Mouse (Mus musculus): ENCODE results near the gene Lrch1. TPM values are rescaled to one million over a fixed set of nuclear protein-coding genes. Genes with fewer than 3 reads are reported as not detected.

Lrch1 gene
- polyA plus RNA-seq, 1 experiment from 2014 or later: 13.5 TPM

DNA sequence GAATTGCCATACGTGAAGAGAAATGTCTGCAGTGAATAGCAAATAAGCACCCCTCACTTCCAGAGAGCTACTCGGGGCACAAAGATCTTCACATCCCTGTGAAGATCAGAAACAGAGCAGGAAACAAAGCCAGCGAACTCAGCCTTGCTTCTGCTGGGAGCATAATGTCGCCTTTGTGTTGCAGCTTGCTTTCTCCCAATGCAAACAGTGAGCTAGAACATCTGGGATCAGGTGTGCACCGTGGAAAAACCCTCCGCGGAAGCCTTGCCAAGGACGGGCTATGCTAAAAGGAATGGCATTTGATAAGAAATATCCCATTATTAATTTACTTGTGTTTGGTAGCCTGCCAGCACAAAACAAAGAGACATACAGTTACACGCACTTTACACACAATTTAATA lies 95.8 kb downstream of the Lrch1 start:
- Histone ChIP-seq H3K9me3 (ENCODE audit: low read length) (no peaks in the 10 kb centered on the region), H3K4me3 (ENCODE audit: low read depth, low read length) (no peak overlapping the region), H3K4me1 (ENCODE audit: insufficient read depth, low read depth, low read length) (peaks cover 20% of the 10 kb centered on the region; the same call in 1 of the 2 replicates), H3K27me3 (replicated peaks; ENCODE audit: insufficient read depth, low read length) (no peaks in the 10 kb centered on the region), H3K36me3 (ENCODE audit: insufficient read depth, low read length) (no peaks in the 10 kb centered on the region), H3K4me2 (replicated peaks; ENCODE audit: low read depth, low read length) (no peak overlapping the region), H3K9ac (replicated peaks; ENCODE audit: low read depth) (no peak overlapping the region), H3K27ac (ENCODE audit: low read length) (no peak overlapping the region)
- 36% methylated on average over 9 of the region's 9 CpGs for WGBS
- ATAC-seq (no peak), DNase-seq (ENCODE audit: low spot score) (no peak)
- TF ChIP-seq CTCF (IDR thresholded peaks at IDR 0.05): no peak
- TF ChIP-seq EP300 (IDR thresholded peaks at IDR 0.05): no peak

DNA sequence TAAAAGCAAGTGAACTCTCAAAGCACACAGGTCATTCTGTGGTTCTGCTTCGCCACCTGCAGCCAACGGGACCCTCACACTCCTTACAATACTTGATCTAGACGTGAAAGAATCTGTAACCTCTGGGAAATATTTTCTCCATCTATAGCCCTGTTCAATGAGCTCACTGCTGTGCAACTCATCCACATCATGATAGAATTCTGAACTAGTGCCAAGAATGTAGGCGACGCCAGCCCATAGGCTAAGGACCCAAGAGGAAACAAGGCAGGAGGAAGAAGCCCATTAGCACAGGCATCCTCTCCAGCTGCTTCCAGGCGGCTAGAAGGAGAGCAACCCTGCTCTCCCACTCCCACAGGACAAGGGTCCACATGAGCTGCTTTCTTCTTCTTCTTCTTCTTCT lies 98.7 kb downstream of the Lrch1 start:
- no peaks in the 10 kb centered on the region for H3K9me3 ChIP-seq (ENCODE audit: low read length)
- ATAC-seq (peak; percentile 56), DNase-seq (ENCODE audit: low spot score) (peak; percentile 71)
- H3K36me3 ChIP-seq (ENCODE audit: insufficient read depth, low read length): no peaks in the 10 kb centered on the region
- H3K9ac ChIP-seq (replicated peaks; ENCODE audit: low read depth): no peak overlapping the region
- no peak for TF ChIP-seq CTCF (IDR thresholded peaks at IDR 0.05)
- peaks cover 30% of the 10 kb centered on the region; the same call in 1 of the 2 replicates for H3K4me1 ChIP-seq (ENCODE audit: insufficient read depth, low read depth, low read length)
- no peaks in the 10 kb centered on the region for H3K27me3 ChIP-seq (replicated peaks; ENCODE audit: insufficient read depth, low read length)
- no peak overlapping the region for H3K4me3 ChIP-seq (ENCODE audit: low read depth, low read length)
- H3K4me2 ChIP-seq (replicated peaks; ENCODE audit: low read depth, low read length): no peak overlapping the region
- no peak overlapping the region for H3K27ac ChIP-seq (ENCODE audit: low read length)
- 17% methylated on average over 6 of the region's 6 CpGs for WGBS

DNA sequence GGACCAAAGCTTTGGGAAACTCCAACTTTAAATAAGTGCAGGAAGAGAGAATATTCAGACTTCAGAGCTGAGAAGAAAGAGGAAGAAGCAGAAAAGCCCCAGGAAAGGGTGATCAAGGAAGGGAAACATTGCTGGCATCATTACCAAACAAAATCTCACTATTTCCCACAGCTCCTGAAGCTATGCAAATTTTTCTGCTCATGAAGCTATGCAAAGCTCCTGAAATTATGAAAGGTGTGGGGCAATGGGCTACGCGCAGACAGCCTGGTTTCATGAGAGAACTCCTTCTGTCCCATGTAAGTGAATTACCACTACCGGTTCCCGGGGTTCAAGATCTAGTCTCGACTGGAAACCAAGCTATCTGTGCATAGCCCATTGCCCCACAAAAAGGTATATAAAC lies 99.5 kb downstream of the Lrch1 start:
- H3K27ac ChIP-seq (ENCODE audit: low read length): no peak overlapping the region
- no peak overlapping the region for H3K9ac ChIP-seq (replicated peaks; ENCODE audit: low read depth)
- H3K27me3 ChIP-seq (replicated peaks; ENCODE audit: insufficient read depth, low read length): no peaks in the 10 kb centered on the region
- no peak for ATAC-seq
- H3K4me2 ChIP-seq (replicated peaks; ENCODE audit: low read depth, low read length): no peak overlapping the region
- WGBS: 89% methylated on average over 5 of the region's 5 CpGs
- DNase-seq (ENCODE audit: low spot score): no peak
- peaks cover 25% of the 10 kb centered on the region; the same call in 1 of the 2 replicates for H3K4me1 ChIP-seq (ENCODE audit: insufficient read depth, low read depth, low read length)
- no peaks in the 10 kb centered on the region for H3K36me3 ChIP-seq (ENCODE audit: insufficient read depth, low read length)
- H3K4me3 ChIP-seq (ENCODE audit: low read depth, low read length): no peak overlapping the region
- TF ChIP-seq CTCF (IDR thresholded peaks at IDR 0.05): no peak
- no peak for TF ChIP-seq EP300 (IDR thresholded peaks at IDR 0.05)
- H3K9me3 ChIP-seq (ENCODE audit: low read length): no peaks in the 10 kb centered on the region

DNA sequence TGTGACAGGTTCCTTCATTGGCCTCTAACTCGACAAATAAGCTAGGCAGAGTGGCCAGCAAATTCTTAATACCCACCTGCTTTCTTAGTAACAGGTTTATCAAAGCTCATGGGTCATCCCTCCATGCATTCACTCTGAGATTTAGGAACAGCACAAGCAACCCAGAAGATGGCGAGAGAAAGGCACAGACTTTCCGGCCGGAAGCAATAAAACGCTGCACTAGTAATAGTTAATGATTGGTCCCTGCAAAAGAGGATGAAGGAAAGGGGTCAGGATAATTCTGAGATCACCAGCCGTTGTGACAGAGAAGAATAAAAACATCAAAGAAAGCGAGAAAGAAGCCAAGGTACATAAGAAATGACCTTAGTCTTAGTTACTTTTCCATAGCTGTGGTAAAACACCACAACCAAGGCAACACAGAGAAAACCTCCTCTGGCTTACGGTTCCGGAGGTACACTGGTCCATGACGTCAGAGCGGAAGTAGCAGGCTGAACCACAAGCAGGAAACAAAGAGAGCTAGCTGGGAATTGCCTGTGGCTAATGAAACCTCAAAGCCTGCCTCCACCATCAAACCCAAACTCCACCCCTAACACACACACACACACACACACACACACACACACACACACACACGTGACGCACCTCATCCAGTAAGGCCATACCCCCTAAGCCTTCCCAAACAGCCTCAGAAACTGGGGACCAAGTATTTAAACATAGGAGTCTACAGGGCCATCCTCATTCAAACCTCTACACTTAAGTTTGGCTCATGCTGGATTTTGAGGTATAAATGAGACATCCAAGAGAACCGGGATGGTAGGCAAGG lies 100.2 kb downstream of the Lrch1 start:
- DNase-seq (ENCODE audit: low spot score) (peak; percentile 61), ATAC-seq (no peak)
- Histone ChIP-seq H3K4me2 (replicated peaks; ENCODE audit: low read depth, low read length) (no peak overlapping the region), H3K9me3 (ENCODE audit: low read length) (no peaks in the 10 kb centered on the region), H3K4me1 (ENCODE audit: insufficient read depth, low read depth, low read length) (peaks cover 19% of the 10 kb centered on the region; the same call in 1 of the 2 replicates), H3K36me3 (ENCODE audit: insufficient read depth, low read length) (no peaks in the 10 kb centered on the region), H3K9ac (replicated peaks; ENCODE audit: low read depth) (no peak overlapping the region), H3K27me3 (replicated peaks; ENCODE audit: insufficient read depth, low read length) (no peaks in the 10 kb centered on the region), H3K4me3 (ENCODE audit: low read depth, low read length) (no peak overlapping the region), H3K27ac (ENCODE audit: low read length) (peak overlapping the region; percentile 14; the same call in 1 of the 2 replicates)
- TF ChIP-seq CTCF (IDR thresholded peaks at IDR 0.05): no peak
- TF ChIP-seq EP300 (IDR thresholded peaks at IDR 0.05): no peak
- WGBS: 59% methylated on average over 13 of the region's 14 CpGs

DNA sequence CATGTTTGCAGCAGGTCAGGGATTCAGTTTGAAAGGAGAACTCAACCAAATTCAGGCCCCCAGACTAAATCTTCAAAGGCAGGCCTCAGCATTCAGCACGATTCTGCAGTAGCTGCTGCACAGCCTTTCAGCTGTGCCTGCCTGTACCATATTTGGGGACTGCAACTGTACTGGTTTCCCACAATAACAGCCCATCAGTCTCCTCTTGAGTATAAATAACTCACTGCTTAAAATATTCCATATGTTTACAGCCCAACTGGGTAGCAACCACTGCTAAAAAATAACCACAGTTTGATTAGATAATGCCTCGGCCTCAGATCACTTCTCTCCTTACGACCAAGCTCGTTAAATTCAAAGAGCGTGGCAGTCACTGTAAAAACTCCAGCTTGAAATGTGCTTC lies 101.0 kb downstream of the Lrch1 start:
- ATAC-seq (peak; percentile 66; the same call in 1 of the 2 replicates), DNase-seq (ENCODE audit: low spot score) (peak; percentile 53)
- Histone ChIP-seq H3K36me3 (ENCODE audit: insufficient read depth, low read length) (no peaks in the 10 kb centered on the region), H3K4me3 (ENCODE audit: low read depth, low read length) (no peak overlapping the region), H3K9me3 (ENCODE audit: low read length) (no peaks in the 10 kb centered on the region), H3K4me1 (ENCODE audit: insufficient read depth, low read depth, low read length) (peaks cover 11% of the 10 kb centered on the region; the same call in 1 of the 2 replicates), H3K9ac (replicated peaks; ENCODE audit: low read depth) (no peak overlapping the region), H3K27ac (ENCODE audit: low read length) (no peak overlapping the region), H3K4me2 (replicated peaks; ENCODE audit: low read depth, low read length) (no peak overlapping the region), H3K27me3 (replicated peaks; ENCODE audit: insufficient read depth, low read length) (no peaks in the 10 kb centered on the region)
- WGBS: 34% methylated on average over 5 of the region's 5 CpGs
- TF ChIP-seq EP300 (IDR thresholded peaks at IDR 0.05) (no peak), CTCF (IDR thresholded peaks at IDR 0.05) (no peak)

DNA sequence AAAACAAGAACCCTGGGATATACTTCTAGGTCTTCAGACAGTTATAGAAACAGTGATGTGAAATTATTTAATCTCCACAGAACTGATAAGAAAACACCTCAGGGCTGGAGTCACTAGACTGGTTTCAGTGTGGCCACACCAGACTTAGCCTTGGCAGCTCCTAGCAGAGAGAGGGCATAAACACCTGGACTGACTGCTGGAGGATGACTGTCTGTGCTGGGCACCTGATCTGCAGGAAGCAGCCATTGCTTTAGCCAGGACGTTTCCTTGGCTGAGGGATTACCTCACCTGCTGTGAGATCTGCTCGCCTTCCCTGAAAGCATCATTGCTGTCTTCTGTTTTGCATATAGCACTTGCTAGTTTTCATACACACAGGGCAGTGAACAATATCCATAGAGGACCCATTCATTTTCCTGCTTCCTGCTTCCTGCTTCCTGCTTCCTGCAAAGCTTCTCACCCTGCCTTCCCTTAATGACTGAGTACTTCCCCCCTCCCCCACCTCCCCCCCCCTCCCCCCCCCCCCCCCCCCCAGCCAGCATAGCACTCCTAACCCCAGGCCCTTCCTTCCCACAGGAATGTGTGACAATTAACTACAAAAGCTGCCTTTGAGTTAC lies 101.9 kb downstream of the Lrch1 start:
- no peaks in the 10 kb centered on the region for H3K27me3 ChIP-seq (replicated peaks; ENCODE audit: insufficient read depth, low read length)
- H3K9me3 ChIP-seq (ENCODE audit: low read length): no peaks in the 10 kb centered on the region
- no peak overlapping the region for H3K4me3 ChIP-seq (ENCODE audit: low read depth, low read length)
- ATAC-seq (peak; percentile 16), DNase-seq (ENCODE audit: low spot score) (peak; percentile 33)
- TF ChIP-seq EP300 (IDR thresholded peaks at IDR 0.05) (no peak), CTCF (IDR thresholded peaks at IDR 0.05) (no peak)
- no peak overlapping the region for H3K4me2 ChIP-seq (replicated peaks; ENCODE audit: low read depth, low read length)
- H3K9ac ChIP-seq (replicated peaks; ENCODE audit: low read depth): no peak overlapping the region
- H3K36me3 ChIP-seq (ENCODE audit: insufficient read depth, low read length): no peaks in the 10 kb centered on the region
- H3K4me1 ChIP-seq (ENCODE audit: insufficient read depth, low read depth, low read length): peaks cover 10% of the 10 kb centered on the region; the same call in 1 of the 2 replicates
- no peak overlapping the region for H3K27ac ChIP-seq (ENCODE audit: low read length)
- 32% methylated on average over 2 of the region's 2 CpGs for WGBS

Data from lung, postnatal 0 days (tissue).